Mouse (Mus musculus): ENCODE measurements around the gene Duox2. TPM values are rescaled to one million over a fixed set of nuclear protein-coding genes. Genes with fewer than 3 reads are reported as not detected.
A peak's percentile ranks its signal among the peaks of the same experiment; 100 is the strongest.

Duox2 gene
- polyA plus RNA-seq, 1 experiment: 0.20 TPM

- Histone ChIP-seq H3K79me3 (ENCODE audit: low read depth) (no peaks in the 10 kb centered on the region), H3ac (ENCODE audit: control insufficient read depth, insufficient read length, low read depth) (no peak within 1 kb of the TSS), H3K27me3 (ENCODE audit: control insufficient read depth, insufficient read depth, insufficient read length) (no peaks in the 10 kb centered on the region), H3K4me3 (ENCODE audit: insufficient read depth, poor library complexity, severe bottlenecking) (no peak within 1 kb of the TSS), H3K79me2 (ENCODE audit: control insufficient read depth, insufficient read depth) (no peaks in the 10 kb centered on the region), H3K36me3 (ENCODE audit: control insufficient read depth, insufficient read depth) (no peaks in the 10 kb centered on the region)
- TF ChIP-seq MYOG (IDR thresholded peaks at IDR 0.05; ENCODE audit: control insufficient read depth, extremely low read depth, insufficient read length) (no peak), MAX (IDR thresholded peaks at IDR 0.05) (no peak), FOSL1 (IDR thresholded peaks at IDR 0.05; ENCODE audit: insufficient read depth, low read length, poor library complexity, severe bottlenecking) (no peak), MYOD1 (IDR thresholded peaks at IDR 0.05; ENCODE audit: control insufficient read depth, insufficient read length, low read depth) (no peak), CTCF (IDR thresholded peaks at IDR 0.05; ENCODE audit: control insufficient read depth, insufficient read depth, insufficient read length) (no peak), USF1 (IDR thresholded peaks at IDR 0.05; ENCODE audit: low read depth) (no peak), CEBPB (IDR thresholded peaks at IDR 0.05; ENCODE audit: low read depth) (no peak)
Observed at GRCm38 (mm10) chr2:122315372-122315771, 17.1 kb upstream of the Duox2 start, which contains the start of gene Duox1. Duox1 (plus strand) TSS chr2:122315672.

- no peaks in the 10 kb centered on the region for H3K79me3 ChIP-seq (ENCODE audit: low read depth)
- no peak for TF ChIP-seq MYOG (IDR thresholded peaks at IDR 0.05; ENCODE audit: control insufficient read depth, extremely low read depth, insufficient read length)
- TF ChIP-seq MYOD1 (IDR thresholded peaks at IDR 0.05; ENCODE audit: control insufficient read depth, insufficient read length, low read depth): no peak
- no peak for TF ChIP-seq USF1 (IDR thresholded peaks at IDR 0.05; ENCODE audit: low read depth)
- no peak for TF ChIP-seq CTCF (IDR thresholded peaks at IDR 0.05; ENCODE audit: control insufficient read depth, insufficient read depth, insufficient read length)
- TF ChIP-seq MAX (IDR thresholded peaks at IDR 0.05): no peak
- no peak for TF ChIP-seq FOSL1 (IDR thresholded peaks at IDR 0.05; ENCODE audit: insufficient read depth, low read length, poor library complexity, severe bottlenecking)
- TF ChIP-seq CEBPB (IDR thresholded peaks at IDR 0.05; ENCODE audit: low read depth): no peak
- H3K4me3 ChIP-seq (ENCODE audit: insufficient read depth, poor library complexity, severe bottlenecking): no peak within 1 kb of the TSS
- H3ac ChIP-seq (ENCODE audit: control insufficient read depth, insufficient read length, low read depth): no peak within 1 kb of the TSS
- H3K27me3 ChIP-seq (ENCODE audit: control insufficient read depth, insufficient read depth, insufficient read length): no peaks in the 10 kb centered on the region
- no peaks in the 10 kb centered on the region for H3K79me2 ChIP-seq (ENCODE audit: control insufficient read depth, insufficient read depth)
- H3K36me3 ChIP-seq (ENCODE audit: control insufficient read depth, insufficient read depth): no peaks in the 10 kb centered on the region
Observed at GRCm38 (mm10) chr2:122313536-122313935, 15.3 kb upstream of the Duox2 start, which contains the start of gene Duoxa1. Duoxa1 (minus strand) TSS chr2:122313730.

- Histone ChIP-seq H3K27me3 (ENCODE audit: control insufficient read depth, insufficient read depth, insufficient read length) (no peaks in the 10 kb centered on the region), H3K79me3 (ENCODE audit: low read depth) (no peaks in the 10 kb centered on the region), H3ac (ENCODE audit: control insufficient read depth, insufficient read length, low read depth) (no peak overlapping the region), H3K79me2 (ENCODE audit: control insufficient read depth, insufficient read depth) (no peaks in the 10 kb centered on the region), H3K36me3 (ENCODE audit: control insufficient read depth, insufficient read depth) (no peaks in the 10 kb centered on the region), H3K4me3 (ENCODE audit: insufficient read depth, poor library complexity, severe bottlenecking) (no peak overlapping the region)
- no peak for TF ChIP-seq MYOD1 (IDR thresholded peaks at IDR 0.05; ENCODE audit: control insufficient read depth, insufficient read length, low read depth)
- TF ChIP-seq CTCF (IDR thresholded peaks at IDR 0.05; ENCODE audit: control insufficient read depth, insufficient read depth, insufficient read length): peak; percentile 33
Observed at GRCm38 (mm10) chr2:122312722-122313417, 14.6 kb upstream of the Duox2 start.

GRCm38 (mm10) chr2:122311561-122311960 lies 13.3 kb upstream of the Duox2 start:
- Histone ChIP-seq H3K4me3 (ENCODE audit: insufficient read depth, poor library complexity, severe bottlenecking) (no peak overlapping the region), H3K27me3 (ENCODE audit: control insufficient read depth, insufficient read depth, insufficient read length) (no peaks in the 10 kb centered on the region), H3ac (ENCODE audit: control insufficient read depth, insufficient read length, low read depth) (no peak overlapping the region), H3K36me3 (ENCODE audit: control insufficient read depth, insufficient read depth) (no peaks in the 10 kb centered on the region), H3K79me2 (ENCODE audit: control insufficient read depth, insufficient read depth) (no peaks in the 10 kb centered on the region), H3K79me3 (ENCODE audit: low read depth) (no peaks in the 10 kb centered on the region)
- no peak for TF ChIP-seq MYOD1 (IDR thresholded peaks at IDR 0.05; ENCODE audit: control insufficient read depth, insufficient read length, low read depth)
- TF ChIP-seq USF1 (IDR thresholded peaks at IDR 0.05; ENCODE audit: low read depth): no peak
- TF ChIP-seq MAX (IDR thresholded peaks at IDR 0.05): no peak
- TF ChIP-seq MYOG (IDR thresholded peaks at IDR 0.05; ENCODE audit: control insufficient read depth, extremely low read depth, insufficient read length): no peak
- no peak for TF ChIP-seq FOSL1 (IDR thresholded peaks at IDR 0.05; ENCODE audit: insufficient read depth, low read length, poor library complexity, severe bottlenecking)
- no peak for TF ChIP-seq CTCF (IDR thresholded peaks at IDR 0.05; ENCODE audit: control insufficient read depth, insufficient read depth, insufficient read length)
- no peak for TF ChIP-seq CEBPB (IDR thresholded peaks at IDR 0.05; ENCODE audit: low read depth)

- no peaks in the 10 kb centered on the region for H3K36me3 ChIP-seq (ENCODE audit: control insufficient read depth, insufficient read depth)
- H3K79me2 ChIP-seq (ENCODE audit: control insufficient read depth, insufficient read depth): no peaks in the 10 kb centered on the region
- H3ac ChIP-seq (ENCODE audit: control insufficient read depth, insufficient read length, low read depth): no peak overlapping the region
- no peaks in the 10 kb centered on the region for H3K27me3 ChIP-seq (ENCODE audit: control insufficient read depth, insufficient read depth, insufficient read length)
- no peak for TF ChIP-seq MYOG (IDR thresholded peaks at IDR 0.05; ENCODE audit: control insufficient read depth, extremely low read depth, insufficient read length)
- no peak for TF ChIP-seq USF1 (IDR thresholded peaks at IDR 0.05; ENCODE audit: low read depth)
- no peak for TF ChIP-seq MAX (IDR thresholded peaks at IDR 0.05)
- no peak for TF ChIP-seq FOSL1 (IDR thresholded peaks at IDR 0.05; ENCODE audit: insufficient read depth, low read length, poor library complexity, severe bottlenecking)
- TF ChIP-seq MYOD1 (IDR thresholded peaks at IDR 0.05; ENCODE audit: control insufficient read depth, insufficient read length, low read depth): no peak
- no peak for TF ChIP-seq CEBPB (IDR thresholded peaks at IDR 0.05; ENCODE audit: low read depth)
- TF ChIP-seq CTCF (IDR thresholded peaks at IDR 0.05; ENCODE audit: control insufficient read depth, insufficient read depth, insufficient read length): no peak
- no peaks in the 10 kb centered on the region for H3K79me3 ChIP-seq (ENCODE audit: low read depth)
- H3K4me3 ChIP-seq (ENCODE audit: insufficient read depth, poor library complexity, severe bottlenecking): no peak overlapping the region
Observed at GRCm38 (mm10) chr2:122309647-122310046, 11.4 kb upstream of the Duox2 start.

All from C2C12 (cell line).